Mouse (Mus musculus) C2C12 (cell line): ENCODE measurements around the gene Mynn. TPM values are rescaled to one million over a fixed set of nuclear protein-coding genes. Genes with fewer than 3 reads are reported as not detected.

ENCODE experiments used
- H3K27me3 ChIP-seq: one replicate; pipeline ENCODE4 v1.6.1; 2011; ENCODE audit not compliant: control insufficient read depth, insufficient read depth, insufficient read length
- H3K36me3 ChIP-seq: one replicate; pipeline ENCODE4 v1.6.1; 2011; ENCODE audit not compliant: control insufficient read depth, insufficient read depth
- H3K4me3 ChIP-seq: one replicate; pipeline ENCODE4 v1.5.1; 2011; ENCODE audit warnings: mild to moderate bottlenecking, control low read depth; ENCODE audit not compliant: poor library complexity, insufficient read depth, severe bottlenecking
- H3K79me2 ChIP-seq: one replicate; pipeline ENCODE4 v1.6.1; 2011; ENCODE audit not compliant: control insufficient read depth, insufficient read depth
- H3K79me3 ChIP-seq: one replicate; pipeline ENCODE4 v1.6.1; 2011; ENCODE audit warnings: low read depth, control low read depth
- H3ac ChIP-seq: one replicate; pipeline ENCODE3; 2011; ENCODE audit warnings: low read depth; ENCODE audit not compliant: control insufficient read depth, insufficient read length
- CEBPB ChIP-seq: IDR thresholded peaks from one replicate; pipeline ENCODE4 v1.6.1; 2011; ENCODE audit warnings: low read depth, mild to moderate bottlenecking, control low read depth, moderate library complexity
- CTCF ChIP-seq: IDR thresholded peaks from one replicate; pipeline ENCODE4 v1.5.1; 2011; ENCODE audit not compliant: control insufficient read depth, insufficient read depth, insufficient read length
- FOSL1 ChIP-seq: IDR thresholded peaks from one replicate; pipeline ENCODE4 v1.8.0; 2011; ENCODE audit warnings: mild to moderate bottlenecking, low read length; ENCODE audit not compliant: poor library complexity, insufficient read depth, severe bottlenecking
- MAX ChIP-seq: IDR thresholded peaks from one replicate; pipeline ENCODE4 v1.6.1; 2011; ENCODE audit warnings: mild to moderate bottlenecking, control low read depth
- MYOD1 ChIP-seq: IDR thresholded peaks from one replicate; pipeline ENCODE4 v1.6.1; 2011; ENCODE audit warnings: low read depth; ENCODE audit not compliant: control insufficient read depth, insufficient read length
- MYOG ChIP-seq: IDR thresholded peaks from one replicate; pipeline ENCODE4 v1.6.1; 2011; ENCODE audit not compliant: control insufficient read depth, insufficient read length; ENCODE audit errors: extremely low read depth
- USF1 ChIP-seq: IDR thresholded peaks from one replicate; pipeline ENCODE4 v1.6.1; 2011; ENCODE audit warnings: low read depth, mild to moderate bottlenecking, control low read depth, moderate library complexity
- polyA plus RNA-seq: library from polyadenylated mRNA; unstranded; fragments of >200 nt; fragmentation: generic; extraction: Trizol; gene quantifications from one replicate; pipeline ENCODE4 v1.2.1, GENCODE M21; 2012; ENCODE audit warnings: missing spikeins

The Mynn gene
- polyA plus RNA-seq, 1 experiment: 3.5 TPM

DNA sequence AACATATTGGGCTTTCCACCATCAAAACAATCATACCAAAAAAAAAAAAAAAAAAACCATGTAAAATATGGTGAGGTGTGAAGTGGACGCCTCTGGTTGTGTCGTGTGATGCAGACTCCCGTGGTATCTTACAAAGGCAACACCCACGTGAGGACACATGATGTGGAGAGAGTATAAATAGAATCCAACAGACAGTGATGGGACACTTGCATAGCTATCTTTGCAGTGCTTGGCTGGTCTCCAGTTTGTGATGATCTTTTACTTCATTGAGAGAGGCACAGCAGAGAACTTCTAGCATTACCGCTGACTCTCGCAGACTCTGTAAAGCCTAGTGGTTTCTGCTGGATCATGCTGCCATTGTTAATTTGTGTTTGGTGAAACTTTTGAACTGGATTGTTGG, 13.0 kb upstream of the Mynn start:
- TF ChIP-seq USF1 (no peak), CTCF (no peak), MYOD1 (no peak)
- H3ac ChIP-seq: no peak overlapping the region
- H3K79me3 ChIP-seq: no peaks in the 10 kb centered on the region
- H3K27me3 ChIP-seq: no peaks in the 10 kb centered on the region
- no peak overlapping the region for H3K4me3 ChIP-seq
- no peaks in the 10 kb centered on the region for H3K79me2 ChIP-seq
- H3K36me3 ChIP-seq: no peaks in the 10 kb centered on the region

DNA sequence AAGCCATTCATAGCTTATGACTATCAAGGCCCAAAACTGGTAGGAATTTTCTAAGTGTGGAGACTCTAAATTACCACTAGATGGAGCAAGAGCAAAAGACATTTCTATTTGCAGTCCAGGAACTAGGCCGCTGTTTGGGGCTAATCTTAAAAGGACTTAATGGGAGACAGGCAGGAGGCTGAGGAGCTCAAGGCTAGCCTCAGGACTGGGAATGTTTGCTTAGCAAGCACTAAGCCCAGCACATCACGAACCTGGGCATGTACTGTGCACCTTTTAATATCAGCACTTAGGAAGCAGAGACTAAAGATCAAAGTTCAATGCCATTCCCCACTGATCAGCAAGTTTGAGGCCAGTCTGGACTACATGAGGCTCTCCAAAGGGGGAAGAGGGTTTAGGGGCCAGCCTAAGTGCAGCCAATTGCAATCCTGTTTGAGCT, 9.4 kb upstream of the Mynn start:
- H3K79me3 ChIP-seq: no peaks in the 10 kb centered on the region
- no peak for TF ChIP-seq MAX
- no peak for TF ChIP-seq USF1
- no peak for TF ChIP-seq FOSL1
- TF ChIP-seq MYOG: no peak
- no peak for TF ChIP-seq CEBPB
- no peak for TF ChIP-seq CTCF
- TF ChIP-seq MYOD1: no peak
- no peaks in the 10 kb centered on the region for H3K27me3 ChIP-seq
- no peaks in the 10 kb centered on the region for H3K36me3 ChIP-seq
- H3K79me2 ChIP-seq: no peaks in the 10 kb centered on the region
- no peak overlapping the region for H3ac ChIP-seq
- no peak overlapping the region for H3K4me3 ChIP-seq

DNA sequence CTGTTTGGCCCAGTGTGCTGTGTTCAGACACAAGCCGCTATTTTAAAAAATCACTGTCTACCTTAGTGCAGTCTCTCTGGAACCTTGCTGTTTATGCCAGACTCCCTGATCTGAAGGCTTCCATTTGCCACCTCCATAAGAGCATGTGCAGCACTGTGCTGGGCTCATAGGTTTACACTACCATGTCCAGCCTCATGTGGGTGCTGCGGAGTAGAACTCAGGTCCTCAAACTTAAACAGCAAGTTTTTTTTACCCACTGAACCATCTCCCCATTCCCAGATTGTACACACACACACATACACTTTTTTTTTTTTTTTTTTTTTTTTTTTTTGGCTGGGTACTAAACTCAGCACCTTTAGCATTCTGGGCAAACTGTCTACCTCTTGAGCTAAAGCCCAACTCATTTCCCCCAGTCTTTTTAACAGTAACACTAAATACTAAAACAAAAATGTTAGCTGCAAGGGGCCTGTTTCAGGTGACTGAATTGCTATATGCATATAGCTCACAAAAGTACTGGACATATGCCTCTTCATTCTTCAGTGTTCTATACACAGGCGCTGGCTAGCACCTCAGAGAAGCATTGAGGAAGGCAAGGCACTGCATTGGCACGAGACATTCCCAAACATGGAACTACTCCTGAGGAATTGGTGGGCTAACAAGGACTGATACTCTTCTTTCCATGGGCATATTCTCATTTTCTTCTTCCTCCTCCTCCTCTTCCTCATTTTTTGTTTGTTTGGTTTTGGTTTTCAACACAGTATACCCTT, 8.0 kb upstream of the Mynn start:
- H3K79me3 ChIP-seq: no peaks in the 10 kb centered on the region
- TF ChIP-seq CEBPB (no peak), CTCF (no peak), MYOD1 (no peak), MYOG (no peak), FOSL1 (no peak), MAX (no peak), USF1 (no peak)
- no peaks in the 10 kb centered on the region for H3K36me3 ChIP-seq
- H3K27me3 ChIP-seq: no peaks in the 10 kb centered on the region
- no peak overlapping the region for H3ac ChIP-seq
- H3K79me2 ChIP-seq: no peaks in the 10 kb centered on the region
- H3K4me3 ChIP-seq: no peak overlapping the region

DNA sequence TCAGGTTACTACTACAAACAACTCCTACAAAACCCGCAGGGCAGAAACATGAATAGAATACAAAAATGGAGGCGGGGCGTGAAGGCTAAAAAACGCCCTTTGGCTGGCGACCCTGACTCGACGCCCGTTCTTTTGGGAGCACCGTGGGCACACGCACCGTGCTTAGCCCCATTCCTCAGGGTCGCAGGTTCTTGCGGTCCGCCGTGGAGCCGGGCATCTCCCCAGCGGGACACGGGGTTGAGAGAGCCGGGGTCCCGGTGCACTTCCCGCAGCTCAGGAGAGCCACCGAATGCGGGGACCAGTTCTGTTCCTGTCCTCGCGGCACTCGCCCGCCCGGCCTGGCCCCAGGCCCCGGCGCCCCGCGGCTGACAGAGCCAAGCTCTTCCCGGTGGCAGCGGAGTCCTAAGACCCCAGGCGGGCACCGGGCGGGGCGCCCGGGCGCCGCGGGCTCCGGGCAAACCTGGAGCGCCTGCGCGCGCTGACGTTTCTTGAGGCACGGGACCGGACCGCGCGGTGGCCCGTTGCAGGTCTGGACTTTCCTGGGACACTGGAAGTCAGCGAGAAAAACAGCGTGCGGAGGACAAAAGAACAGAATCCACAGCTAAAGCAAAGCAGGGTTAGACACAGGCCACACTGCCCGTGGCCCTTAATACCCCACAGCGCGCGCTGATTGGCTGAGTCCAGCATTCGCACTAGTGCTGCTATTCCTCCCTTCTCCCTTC, 6.6 kb upstream of the Mynn start:
- peak overlapping the region; percentile 36 for H3K4me3 ChIP-seq
- peak overlapping the region; percentile 88 for H3ac ChIP-seq
- no peaks in the 10 kb centered on the region for H3K79me3 ChIP-seq
- TF ChIP-seq MAX (no peak), CTCF (no peak), MYOG (no peak), FOSL1 (no peak)
- H3K79me2 ChIP-seq: no peaks in the 10 kb centered on the region
- no peaks in the 10 kb centered on the region for H3K36me3 ChIP-seq
- no peaks in the 10 kb centered on the region for H3K27me3 ChIP-seq

DNA sequence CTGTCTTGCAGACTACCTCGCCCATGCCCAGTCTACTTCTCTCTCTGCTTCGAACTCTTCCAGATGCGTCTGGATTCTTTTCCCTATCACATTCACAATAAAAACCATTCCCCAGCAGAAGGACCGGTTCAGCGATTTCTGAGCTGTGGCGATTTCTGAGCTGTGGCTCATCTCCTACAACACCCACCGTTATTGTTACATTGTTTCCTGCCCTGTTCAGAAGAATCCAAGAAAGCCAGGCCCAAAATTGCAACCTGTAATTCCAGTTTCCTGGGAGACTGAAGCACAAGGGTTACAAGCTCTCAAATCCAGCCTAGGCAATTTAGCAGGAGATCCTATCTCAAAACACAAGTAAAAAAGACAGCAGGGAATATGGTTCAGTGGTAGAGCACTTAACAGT, 4.6 kb upstream of the Mynn start:
- no peaks in the 10 kb centered on the region for H3K79me2 ChIP-seq
- no peaks in the 10 kb centered on the region for H3K27me3 ChIP-seq
- no peak overlapping the region for H3ac ChIP-seq
- H3K79me3 ChIP-seq: no peaks in the 10 kb centered on the region
- no peak overlapping the region for H3K4me3 ChIP-seq
- TF ChIP-seq MYOD1: no peak
- TF ChIP-seq USF1: no peak
- no peak for TF ChIP-seq CTCF
- no peak for TF ChIP-seq CEBPB
- no peak for TF ChIP-seq FOSL1
- TF ChIP-seq MYOG: no peak
- TF ChIP-seq MAX: no peak
- no peaks in the 10 kb centered on the region for H3K36me3 ChIP-seq
